14 mouse cellular contexts compared by ENCODE assay signal in genomic region chr13:56252783-56253182, GRCm38 (mm10). TPM values are rescaled to one million over a fixed set of nuclear protein-coding genes. Genes with fewer than 3 reads are reported as not detected.
DNase-seq lines count a peak whose midpoint lies in the region; ATAC-seq and TF ChIP-seq lines count a peak whose summit lies in the region.
"Had no signal": no experiment of that assay in that cellular context is flagged by ENCODE, and none has a peak within 500 bp of the region (broad histone marks: within the 10 kb centered on the region; RNA-seq: fewer than 3 reads in every experiment).

No protein-coding gene starts in this region.

- H3K27me3 ChIP-seq in limb, embryonic 13.5 days, result peaks cover 100% of the 10 kb centered on the region
- H3K27me3 ChIP-seq in liver, postnatal 0 days (ENCODE audit: insufficient read depth, low read length), result peaks cover 100% of the 10 kb centered on the region

- peaks cover 17% of the 10 kb centered on the region for H3K4me1 ChIP-seq in limb, embryonic 13.5 days
- no peaks in the 10 kb centered on the region for H3K4me1 ChIP-seq in liver, postnatal 0 days (ENCODE audit: insufficient read depth)

- ATAC-seq in limb, embryonic 13.5 days (ENCODE audit: low FRiP score, low read depth), result no peak
- ATAC-seq in liver, postnatal 0 days, result no peak

- TF ChIP-seq CTCF in liver, postnatal 0 days (IDR thresholded peaks at IDR 0.05; ENCODE audit: low read depth), result no peak

- peak overlapping the region; percentile 72 for H3K4me2 ChIP-seq in limb, embryonic 13.5 days (replicated peaks)
- no peak overlapping the region for H3K4me2 ChIP-seq in liver, postnatal 0 days (ENCODE audit: low read depth, low read length)

- peak overlapping the region; percentile 43 for H3K4me3 ChIP-seq in limb, embryonic 13.5 days
- H3K4me3 ChIP-seq in liver, postnatal 0 days (ENCODE audit: low read depth, low read length), result no peak overlapping the region

- no peaks in the 10 kb centered on the region for H3K36me3 ChIP-seq in limb, embryonic 13.5 days
- H3K36me3 ChIP-seq in liver, postnatal 0 days (replicated peaks; ENCODE audit: insufficient read depth, low read length), result no peaks in the 10 kb centered on the region
- H3K36me3 ChIP-seq: intestine, embryonic 15.5 days had no signal

- DNase-seq in cerebellum, postnatal 10 days, result peak; percentile 79 to 85
- DNase-seq in cerebellum, adult 9-10 months, result no peak
- DNase-seq in right cerebral cortex, postnatal 4 days, result peak; percentile 45
- DNase-seq in right cerebral cortex, postnatal 25 days, result no peak
- no peak for DNase-seq in layer of hippocampus, postnatal 36 days
- DNase-seq in liver, postnatal 0 days, result no peak
- no peak for DNase-seq in heart, adult 11 months
- DNase-seq: spleen, adult 18-20 months; thymus, postnatal 36 days had no signal

- no peak overlapping the region for H3K9ac ChIP-seq in limb, embryonic 13.5 days
- no peak overlapping the region for H3K9ac ChIP-seq in liver, postnatal 0 days (replicated peaks)
- H3K9ac ChIP-seq: intestine, embryonic 15.5 days had no signal

- H3K27ac ChIP-seq in limb, embryonic 13.5 days, result no peak overlapping the region
- no peak overlapping the region for H3K27ac ChIP-seq in liver, postnatal 0 days (ENCODE audit: low read depth)
- H3K27ac ChIP-seq: intestine, embryonic 15.5 days had no signal

- no peaks in the 10 kb centered on the region for H3K9me3 ChIP-seq in limb, embryonic 13.5 days
- H3K9me3 ChIP-seq in liver, postnatal 0 days (ENCODE audit: low read length), result no peaks in the 10 kb centered on the region
- H3K9me3 ChIP-seq: intestine, embryonic 15.5 days had no signal

- WGBS in limb, embryonic 13.5 days, result 9% methylated on average over 8 of the region's 8 CpGs
- 11% methylated on average over 8 of the region's 8 CpGs for WGBS in liver, postnatal 0 days (ENCODE audit: insufficient replicate concordance)

- TF ChIP-seq EP300 in liver, postnatal 0 days (IDR thresholded peaks at IDR 0.05; ENCODE audit: low read depth), result no peak

RNA-seq across cellular contexts. Expression of gene Neurog1, which starts 0.8 kb away (rescaled TPM):
- polyA plus RNA-seq in limb, embryonic 13.5 days (2015; fragmentation: Nextera tagmentation; extraction: Ambion mirVana), result not detected in 2 replicates
- under 1 TPM; 0.23 to 0.27 TPM for total RNA-seq in layer of hippocampus, postnatal 36 days (2021)
- polyA plus RNA-seq in liver, postnatal 0 days (2015; fragmentation: Nextera tagmentation; extraction: Ambion mirVana), result not detected in 2 replicates
- total RNA-seq: adrenal gland, adult 2 months; granulocyte monocyte progenitor cell, adult 5-6 weeks had no signal
- polyA plus RNA-seq: adrenal gland, adult 2 months; intestine, embryonic 15.5 days; liver, embryonic 16.5 days had no signal

RNA-seq across cellular contexts. Expression of gene Cxcl14, which starts 43.6 kb away (rescaled TPM):
- polyA plus RNA-seq in limb, embryonic 13.5 days (2015; fragmentation: Nextera tagmentation; extraction: Ambion mirVana), result 497 and 573 TPM in 2 replicates
- 100 to 1,000 TPM; 121 to 127 TPM for total RNA-seq in layer of hippocampus, postnatal 36 days (2021)
- 0.06 and 0.12 TPM in 2 replicates for polyA plus RNA-seq in liver, postnatal 0 days (2015; fragmentation: Nextera tagmentation; extraction: Ambion mirVana)
- total RNA-seq: granulocyte monocyte progenitor cell, adult 5-6 weeks had no signal

Comparison
In these comparisons a context has a peak if more than half of its experiments do, and no peak if none do; other contexts are left out.
1. DNase-seq: peak in cerebellum, postnatal 10 days (2 of 2) and right cerebral cortex, postnatal 4 days (single experiment); none in cerebellum, adult 9-10 months (single experiment), right cerebral cortex, postnatal 25 days (single experiment), layer of hippocampus, postnatal 36 days (0 of 2), liver, postnatal 0 days (single experiment) and heart, adult 11 months (single experiment).
2. RNA of gene Cxcl14, which starts 43.6 kb away (polyA plus RNA-seq): 497 to 573 TPM in limb, embryonic 13.5 days; 0.06 to 0.12 TPM in liver, postnatal 0 days; every median in the first group is over 100 times any median in the second.